Mouse (Mus musculus) midbrain, embryonic 11.5 days (tissue): ENCODE measurements around the gene Got1. TPM values are rescaled to one million over a fixed set of nuclear protein-coding genes. Genes with fewer than 3 reads are reported as not detected.

Experiments used
- ATAC-seq: fragments of 200-750 bp; cut with Nextera tagmentation; 2 replicates; pipeline ENCODE4 v1.8.0; 2017; ENCODE audit warnings: moderate TSS enrichment, moderate library complexity; ENCODE audit not compliant: low FRiP score
- DNase-seq: peaks from one replicate; pipeline ENCODE4 v3.0.0; 2015; ENCODE audit warnings: low spot score; ENCODE audit errors: missing footprints
- H3K27ac ChIP-seq: fragments of 300-500 bp; sonication (generic); 2 replicates; pipeline ENCODE4 v1.5.1; 2014; ENCODE audit warnings: low read depth, low read length
- H3K27me3 ChIP-seq: fragments of 300-500 bp; sonication (generic); 2 replicates; pipeline ENCODE4 v1.6.1; 2014; ENCODE audit warnings: mild to moderate bottlenecking, low read length, moderate library complexity, mixed read lengths; ENCODE audit not compliant: control insufficient read depth, insufficient read depth
- H3K36me3 ChIP-seq: fragments of 300-500 bp; sonication (generic); 2 replicates; pipeline ENCODE4 v1.6.1; 2014; ENCODE audit warnings: mild to moderate bottlenecking, low read length, moderate library complexity, mixed read lengths; ENCODE audit not compliant: control insufficient read depth, insufficient read depth
- H3K4me1 ChIP-seq: fragments of 300-500 bp; sonication (generic); 2 replicates; pipeline ENCODE4 v1.6.1; 2014; ENCODE audit warnings: low read length; ENCODE audit not compliant: control insufficient read depth, insufficient read depth
- H3K4me2 ChIP-seq: fragments of 300-500 bp; sonication (generic); 2 replicates; pipeline ENCODE4 v1.6.1; 2014; ENCODE audit warnings: mild to moderate bottlenecking, moderate library complexity
- H3K4me3 ChIP-seq: fragments of 300-500 bp; sonication (generic); 2 replicates; pipeline ENCODE4 v1.5.1; 2014; ENCODE audit warnings: low read depth, low read length
- H3K9ac ChIP-seq: fragments of 300-500 bp; sonication (generic); 2 replicates; pipeline ENCODE4 v1.6.1; 2014; ENCODE audit warnings: low read length
- H3K9me3 ChIP-seq: fragments of 300-500 bp; sonication (generic); 2 replicates; pipeline ENCODE4 v1.6.1; 2016; ENCODE audit warnings: low read length; ENCODE audit not compliant: control insufficient read depth
- WGBS: fragments of 180-500 bp; shearing (Covaris S2); extraction: QIAGEN DNeasy Blood & Tissue Kit; methylation state at CpG from one replicate; pipeline ENCODE4 v1.1.7; 2014; 5-methylcytosine and 5-hydroxymethylcytosine counted together
- polyA plus RNA-seq: library from polyadenylated mRNA; unstranded; fragments of >200 nt; fragmentation: Nextera tagmentation; extraction: Ambion mirVana; gene quantifications from 2 replicates; pipeline ENCODE4 v1.2.1, GENCODE M21; 2014

Got1 gene
- polyA plus RNA-seq, 1 experiment from 2014 or later, result 46.6 TPM

GRCm38 (mm10) chr19:43451563-43451962 lies 72.8 kb downstream of the Got1 start:
- no peaks in the 10 kb centered on the region for H3K27me3 ChIP-seq
- H3K4me1 ChIP-seq, result no peaks in the 10 kb centered on the region
- 87% methylated on average over 10 of the region's 10 CpGs for WGBS
- H3K4me3 ChIP-seq, result no peak overlapping the region
- H3K36me3 ChIP-seq, result no peaks in the 10 kb centered on the region
- no peak for ATAC-seq
- no peaks in the 10 kb centered on the region for H3K9me3 ChIP-seq
- no peak overlapping the region for H3K4me2 ChIP-seq
- DNase-seq, result no peak
- H3K9ac ChIP-seq, result no peak overlapping the region
- no peak overlapping the region for H3K27ac ChIP-seq

Other genes starting within 250 kb of the Got1 start
- gene Hpse2, start 136.2 kb downstream of the Got1 start, polyA plus RNA-seq, result 0.04 TPM in 1 of 2 replicates, not detected in the other
- gene Cnnm1, start 84.2 kb downstream of the Got1 start, polyA plus RNA-seq, result 0.26 and 0.28 TPM in 2 replicates
- gene Nkx2-3, start 87.7 kb upstream of the Got1 start, polyA plus RNA-seq, result 0.60 and 0.77 TPM in 2 replicates
- 7.6 and 9.7 TPM in 2 replicates for gene Slc25a28, start 150.3 kb upstream of the Got1 start, polyA plus RNA-seq
- 12.2 and 12.7 TPM in 2 replicates for gene Entpd7, start 165.1 kb upstream of the Got1 start, polyA plus RNA-seq
- gene Cutc, start 228.4 kb upstream of the Got1 start, polyA plus RNA-seq, result 11.6 and 12.8 TPM in 2 replicates
- 8.2 and 9.3 TPM in 2 replicates for gene Cox15, start 228.4 kb upstream of the Got1 start, polyA plus RNA-seq